Mouse (Mus musculus) G1E (cell line): ENCODE measurements around the gene Elp5.

Experiments
- CTCF ChIP-seq: IDR thresholded peaks from 2 replicates; pipeline ENCODE4 v1.5.1; 2012; ENCODE audit warnings: low read depth, low read length, inconsistent platforms, mixed read lengths
- GATA1 ChIP-seq: IDR thresholded peaks from 2 replicates; pipeline ENCODE4 v1.6.1; 2012; ENCODE audit warnings: borderline replicate concordance, low read length, inconsistent platforms, mixed read lengths
- POLR2AphosphoS5 ChIP-seq: IDR thresholded peaks from 2 replicates; pipeline ENCODE4 v1.6.1; 2012; ENCODE audit warnings: low read depth, low read length, inconsistent platforms; ENCODE audit not compliant: insufficient replicate concordance

DNA sequence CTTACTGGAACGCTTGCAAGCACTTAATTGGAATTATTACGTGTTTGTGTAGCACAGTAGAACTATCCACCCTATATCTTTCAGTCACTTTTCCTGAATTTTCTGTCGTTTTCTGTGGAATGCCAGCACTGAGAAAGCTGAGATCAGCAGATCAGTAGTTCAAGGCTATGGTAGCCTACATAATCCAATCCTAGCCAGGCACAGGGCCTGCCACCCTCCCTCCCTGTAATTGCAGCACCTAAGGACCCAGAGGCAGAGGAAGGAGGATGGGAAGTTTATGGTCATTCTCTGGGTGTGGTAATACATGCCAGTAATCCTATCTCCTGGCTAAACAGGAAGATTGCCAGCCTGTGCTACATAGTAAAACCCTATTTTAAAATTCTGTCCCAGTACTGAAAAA lies 59.5 kb downstream of the Elp5 start:
- TF ChIP-seq CTCF (no peak), GATA1 (no peak), POLR2AphosphoS5 (no peak)
